Mouse (Mus musculus): Measurements from ENCODE around the gene Prr15l. TPM values are rescaled to one million over a fixed set of nuclear protein-coding genes. Genes with fewer than 3 reads are reported as not detected.

The Prr15l gene
- total and polyA plus RNA-seq, 2 experiments from 2014 or later = 0.10 to 0.71 TPM

- no peaks in the 10 kb centered on the region for H3K27me3 ChIP-seq (ENCODE audit: insufficient read depth, low read length)
- peaks cover 6% of the 10 kb centered on the region; the same call in 1 of the 2 replicates for H3K4me1 ChIP-seq (ENCODE audit: insufficient read depth, low read length)
- under 1% methylated on average over 29 of the region's 29 CpGs for WGBS
- H3K9ac ChIP-seq (replicated peaks; ENCODE audit: low read length) = peak within 1 kb of the TSS; percentile 47
- no peaks in the 10 kb centered on the region for H3K9me3 ChIP-seq (ENCODE audit: low read length)
- peak within 1 kb of the TSS; percentile 44 for H3K4me3 ChIP-seq (ENCODE audit: low read length)
- DNase-seq (ENCODE audit: low spot score) (peak; percentile 96), ATAC-seq (peak; percentile 96)
- no peak for TF ChIP-seq CTCF (IDR thresholded peaks at IDR 0.05; ENCODE audit: low read depth)
- H3K27ac ChIP-seq = peak within 1 kb of the TSS; percentile 64; the same call in 1 of the 2 replicates
- peak within 1 kb of the TSS; percentile 87 for H3K4me2 ChIP-seq (ENCODE audit: low read depth, low read length)
- no peaks in the 10 kb centered on the region for H3K36me3 ChIP-seq (ENCODE audit: insufficient read depth, low read length)
Observed at GRCm38 (mm10) chr11:96943746-96944304, 15.9 kb downstream of the Prr15l start, which contains the start of gene Pnpo. Gene Pnpo, minus strand, starts transcription at chr11:96943986.

- ATAC-seq (no peak), DNase-seq (ENCODE audit: low spot score) (no peak)
- WGBS = 82% methylated on average over 14 of the region's 14 CpGs
- Histone ChIP-seq H3K9ac (replicated peaks; ENCODE audit: low read length) (peak overlapping the region; percentile 47; the same call in 1 of the 2 replicates), H3K27me3 (ENCODE audit: insufficient read depth, low read length) (no peaks in the 10 kb centered on the region), H3K4me2 (ENCODE audit: low read depth, low read length) (peak overlapping the region; percentile 87), H3K4me1 (ENCODE audit: insufficient read depth, low read length) (peaks cover 6% of the 10 kb centered on the region; the same call in 1 of the 2 replicates), H3K27ac (no peak overlapping the region), H3K4me3 (ENCODE audit: low read length) (peak overlapping the region; percentile 44), H3K36me3 (ENCODE audit: insufficient read depth, low read length) (no peaks in the 10 kb centered on the region), H3K9me3 (ENCODE audit: low read length) (no peaks in the 10 kb centered on the region)
- no peak for TF ChIP-seq CTCF (IDR thresholded peaks at IDR 0.05; ENCODE audit: low read depth)
Observed at GRCm38 (mm10) chr11:96944844-96945580, 17.1 kb downstream of the Prr15l start.

GRCm38 (mm10) chr11:96946498-96946897, 18.6 kb downstream of the Prr15l start:
- Histone ChIP-seq H3K27ac (peak overlapping the region; percentile 65), H3K4me1 (ENCODE audit: insufficient read depth, low read length) (peaks cover 6% of the 10 kb centered on the region; the same call in 1 of the 2 replicates), H3K9me3 (ENCODE audit: low read length) (no peaks in the 10 kb centered on the region), H3K27me3 (ENCODE audit: insufficient read depth, low read length) (no peaks in the 10 kb centered on the region), H3K36me3 (ENCODE audit: insufficient read depth, low read length) (0 out of 2 replicates have a peak, but pooled peaks cover 4% of the 10 kb centered on the region), H3K9ac (replicated peaks; ENCODE audit: low read length) (no peak overlapping the region), H3K4me3 (ENCODE audit: low read length) (no peak overlapping the region), H3K4me2 (ENCODE audit: low read depth, low read length) (0 out of 2 replicates have a peak overlapping the region, but pooled peaks have one; percentile 13)
- ATAC-seq = peak; percentile 51; the same call in 1 of the 2 replicates
- TF ChIP-seq CTCF (IDR thresholded peaks at IDR 0.05; ENCODE audit: low read depth) = no peak
- peak; percentile 65 for DNase-seq (ENCODE audit: low spot score)
- 48% methylated on average over 9 of the region's 9 CpGs for WGBS

GRCm38 (mm10) chr11:96947849-96948248, 19.9 kb downstream of the Prr15l start:
- DNase-seq (ENCODE audit: low spot score) (no peak), ATAC-seq (no peak)
- Histone ChIP-seq H3K36me3 (ENCODE audit: insufficient read depth, low read length) (0 out of 2 replicates have a peak, but pooled peaks cover 14% of the 10 kb centered on the region), H3K9ac (replicated peaks; ENCODE audit: low read length) (no peak overlapping the region), H3K4me2 (ENCODE audit: low read depth, low read length) (no peak overlapping the region), H3K4me1 (ENCODE audit: insufficient read depth, low read length) (peaks cover 6% of the 10 kb centered on the region; the same call in 1 of the 2 replicates), H3K9me3 (ENCODE audit: low read length) (no peaks in the 10 kb centered on the region), H3K27me3 (ENCODE audit: insufficient read depth, low read length) (no peaks in the 10 kb centered on the region), H3K4me3 (ENCODE audit: low read length) (no peak overlapping the region), H3K27ac (no peak overlapping the region)
- no peak for TF ChIP-seq CTCF (IDR thresholded peaks at IDR 0.05; ENCODE audit: low read depth)
- WGBS = 88% methylated on average over 4 of the region's 4 CpGs

- WGBS = 97% methylated on average over 3 of the region's 3 CpGs
Observed at GRCm38 (mm10) chr11:96950767-96951166, 22.9 kb downstream of the Prr15l start.

GRCm38 (mm10) chr11:96952426-96952825, 24.5 kb downstream of the Prr15l start:
- no peak overlapping the region for H3K9ac ChIP-seq (replicated peaks; ENCODE audit: low read length)
- no peak overlapping the region for H3K4me3 ChIP-seq (ENCODE audit: low read length)
- 79% methylated on average over 10 of the region's 10 CpGs for WGBS
- TF ChIP-seq CTCF (IDR thresholded peaks at IDR 0.05; ENCODE audit: low read depth) = no peak
- ATAC-seq (no peak), DNase-seq (ENCODE audit: low spot score) (no peak)
- H3K27ac ChIP-seq = no peak overlapping the region
- H3K4me1 ChIP-seq (ENCODE audit: insufficient read depth, low read length) = no peaks in the 10 kb centered on the region
- H3K36me3 ChIP-seq (ENCODE audit: insufficient read depth, low read length) = peaks cover 37% of the 10 kb centered on the region
- H3K27me3 ChIP-seq (ENCODE audit: insufficient read depth, low read length) = no peaks in the 10 kb centered on the region
- no peaks in the 10 kb centered on the region for H3K9me3 ChIP-seq (ENCODE audit: low read length)
- H3K4me2 ChIP-seq (ENCODE audit: low read depth, low read length) = no peak overlapping the region

More at GRCm38 (mm10) chr11:96950767-96951166, 22.9 kb downstream of the Prr15l start:
- H3K4me3 ChIP-seq (ENCODE audit: low read length) = no peak overlapping the region
- no peak overlapping the region for H3K4me2 ChIP-seq (ENCODE audit: low read depth, low read length)
- peak; percentile 46 for TF ChIP-seq CTCF (IDR thresholded peaks at IDR 0.05; ENCODE audit: low read depth)
- H3K27me3 ChIP-seq (ENCODE audit: insufficient read depth, low read length) = no peaks in the 10 kb centered on the region
- no peaks in the 10 kb centered on the region for H3K4me1 ChIP-seq (ENCODE audit: insufficient read depth, low read length)
- H3K9ac ChIP-seq (replicated peaks; ENCODE audit: low read length) = no peak overlapping the region
- no peak overlapping the region for H3K27ac ChIP-seq
- H3K9me3 ChIP-seq (ENCODE audit: low read length) = no peaks in the 10 kb centered on the region
- no peak for DNase-seq (ENCODE audit: low spot score)
- H3K36me3 ChIP-seq (ENCODE audit: insufficient read depth, low read length) = peaks cover 32% of the 10 kb centered on the region
- no peak for ATAC-seq

Data from hindbrain, postnatal 0 days (tissue).